Mouse (Mus musculus) forebrain, postnatal 0 days (tissue): Measurements from ENCODE around the gene Mcl1. TPM values are rescaled to one million over a fixed set of nuclear protein-coding genes. Genes with fewer than 3 reads are reported as not detected.

Source experiments
- ATAC-seq: fragments of 200-750 bp; cut with Nextera tagmentation; 2 replicates; pipeline ENCODE4 v1.8.0; 2017; ENCODE audit warnings: mild to moderate bottlenecking, moderate library complexity
- DNase-seq: peaks from one replicate; pipeline ENCODE4 v3.0.0-alpha.2; 2015
- H3K27ac ChIP-seq: fragments of 300-500 bp; sonication (generic); 2 replicates; pipeline ENCODE4 v1.5.1; 2014; ENCODE audit warnings: low read depth, mild to moderate bottlenecking, antibody characterized with exemption, low read length, moderate library complexity, mixed read lengths
- H3K27me3 ChIP-seq: fragments of 300-500 bp; sonication (generic); 2 replicates; pipeline ENCODE4 v1.6.1; 2014; ENCODE audit warnings: mild to moderate bottlenecking, low read length, mixed read lengths; ENCODE audit not compliant: insufficient read depth
- H3K36me3 ChIP-seq: fragments of 300-500 bp; sonication (generic); 2 replicates; pipeline ENCODE4 v1.6.1; 2014; ENCODE audit warnings: mild to moderate bottlenecking, moderate library complexity; ENCODE audit not compliant: insufficient read depth
- H3K4me1 ChIP-seq: fragments of 300-500 bp; sonication (generic); 2 replicates; pipeline ENCODE4 v1.6.1; 2014; ENCODE audit warnings: antibody characterized with exemption; ENCODE audit not compliant: insufficient read depth
- H3K4me2 ChIP-seq: fragments of 300-500 bp; sonication (generic); 2 replicates; pipeline ENCODE4 v1.6.1; 2014; ENCODE audit warnings: low read depth, mild to moderate bottlenecking, moderate library complexity
- H3K4me3 ChIP-seq: fragments of 300-500 bp; sonication (generic); 2 replicates; pipeline ENCODE4 v1.5.1; 2014; ENCODE audit warnings: low read depth, low read length, mixed read lengths
- H3K9ac ChIP-seq: fragments of 300-500 bp; sonication (generic); 2 replicates; pipeline ENCODE4 v1.6.1; 2014; ENCODE audit warnings: mild to moderate bottlenecking
- H3K9me3 ChIP-seq: fragments of 300-500 bp; sonication (generic); 2 replicates; pipeline ENCODE4 v1.6.1; 2016; ENCODE audit warnings: low read length
- CTCF ChIP-seq: sonication (generic); IDR thresholded peaks from 2 replicates; pipeline ENCODE4 v1.5.1; 2016; ENCODE audit warnings: antibody characterized with exemption, control low read depth, low read depth
- WGBS: fragments of 180-500 bp; shearing (Covaris S2); extraction: QIAGEN DNeasy Blood & Tissue Kit; methylation state at CpG from one replicate; pipeline ENCODE4 v1.1.7; 2014; 5-methylcytosine and 5-hydroxymethylcytosine counted together
- polyA plus RNA-seq: library from polyadenylated mRNA; unstranded; fragments of >200 nt; fragmentation: Nextera tagmentation; extraction: Ambion mirVana; gene quantifications from 2 replicates; pipeline ENCODE4 v1.2.1, GENCODE M21; 2015
- total RNA-seq: library from RNA; depleted of rRNA; stranded (reverse); fragments of >200 nt; gene quantifications from 2 replicates; pipeline ENCODE4 v1.2.3, GENCODE M21; 2014

Mcl1 gene
- total and polyA plus RNA-seq, 2 experiments from 2014 or later = 46.6 to 137 TPM

DNA sequence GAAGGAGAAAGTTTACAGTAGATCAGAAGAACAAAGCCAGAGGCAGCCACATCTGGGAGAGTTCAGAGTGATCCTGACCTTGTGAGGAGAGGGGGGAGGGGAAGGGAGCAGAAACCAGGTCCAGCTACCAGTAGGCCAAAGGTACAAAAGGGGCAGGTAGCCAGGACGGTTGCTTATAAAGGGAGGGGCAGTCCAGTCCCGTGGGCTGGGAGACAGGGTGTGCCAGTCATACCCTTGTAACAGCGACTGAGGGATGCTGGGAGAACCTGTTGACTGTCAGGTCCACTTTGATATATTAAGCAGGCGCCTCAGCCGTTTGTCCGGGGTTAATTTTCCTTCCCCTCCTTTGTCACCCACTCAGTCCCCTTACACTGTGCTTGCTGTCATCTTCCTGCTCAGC is 16.2 kb downstream of the Mcl1 start:
- Histone ChIP-seq H3K4me2 (no peak overlapping the region), H3K9ac (no peak overlapping the region), H3K4me1 (no peaks in the 10 kb centered on the region), H3K36me3 (peaks cover 16% of the 10 kb centered on the region; the same call in 1 of the 2 replicates), H3K4me3 (no peak overlapping the region), H3K27ac (peak overlapping the region; percentile 67; the same call in 1 of the 2 replicates), H3K27me3 (no peaks in the 10 kb centered on the region), H3K9me3 (no peaks in the 10 kb centered on the region)
- 30% methylated on average over 6 of the region's 6 CpGs for WGBS
- TF ChIP-seq CTCF = no peak
- no peak for ATAC-seq
- no peak for DNase-seq

GRCm38 (mm10) chr3:95675301-95676092 is 16.9 kb downstream of the Mcl1 start:
- Histone ChIP-seq H3K27me3 (no peaks in the 10 kb centered on the region), H3K9me3 (no peaks in the 10 kb centered on the region), H3K4me2 (no peak overlapping the region), H3K4me1 (no peaks in the 10 kb centered on the region), H3K27ac (peak overlapping the region; percentile 67; the same call in 1 of the 2 replicates), H3K9ac (no peak overlapping the region), H3K36me3 (peaks cover 16% of the 10 kb centered on the region; the same call in 1 of the 2 replicates), H3K4me3 (no peak overlapping the region)
- peak; percentile 76 for TF ChIP-seq CTCF
- WGBS = 30% methylated on average over 8 of the region's 8 CpGs
- ATAC-seq = peak; percentile 66
- peak; percentile 68 for DNase-seq

DNA sequence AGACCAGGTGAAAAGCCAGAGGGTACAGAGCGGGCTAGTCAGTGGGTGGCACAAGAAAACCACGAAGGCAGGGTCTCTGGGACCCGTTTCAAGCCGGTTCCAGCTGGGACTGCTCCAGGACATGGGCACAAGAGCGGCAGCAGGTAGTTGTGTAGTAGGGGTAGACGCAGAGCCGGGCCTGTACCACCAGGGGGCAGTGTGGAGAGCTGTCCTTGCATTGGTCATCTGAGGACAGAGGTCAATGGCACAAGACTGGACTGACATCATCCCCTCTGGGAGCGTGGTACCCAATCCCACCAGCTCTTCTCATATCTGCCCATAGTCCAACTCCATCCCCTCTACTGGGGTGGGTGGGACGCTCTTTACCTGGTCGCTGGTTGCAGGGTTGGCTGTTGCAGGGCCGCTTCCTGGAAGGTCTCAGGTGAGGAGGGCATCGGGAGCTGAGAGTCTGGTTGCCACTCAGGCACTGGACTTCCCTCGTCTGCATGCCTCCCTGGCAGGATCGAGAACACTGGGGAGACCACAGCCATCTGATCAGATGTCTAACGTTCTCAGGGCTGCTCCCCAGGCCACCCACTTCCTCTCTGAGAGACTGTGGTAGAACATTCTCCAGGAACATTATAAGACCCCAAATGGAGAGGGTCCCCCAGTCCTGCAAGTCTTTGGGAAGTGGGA is 18.3 kb downstream of the Mcl1 start:
- no peaks in the 10 kb centered on the region for H3K4me1 ChIP-seq
- no peak for DNase-seq

DNA sequence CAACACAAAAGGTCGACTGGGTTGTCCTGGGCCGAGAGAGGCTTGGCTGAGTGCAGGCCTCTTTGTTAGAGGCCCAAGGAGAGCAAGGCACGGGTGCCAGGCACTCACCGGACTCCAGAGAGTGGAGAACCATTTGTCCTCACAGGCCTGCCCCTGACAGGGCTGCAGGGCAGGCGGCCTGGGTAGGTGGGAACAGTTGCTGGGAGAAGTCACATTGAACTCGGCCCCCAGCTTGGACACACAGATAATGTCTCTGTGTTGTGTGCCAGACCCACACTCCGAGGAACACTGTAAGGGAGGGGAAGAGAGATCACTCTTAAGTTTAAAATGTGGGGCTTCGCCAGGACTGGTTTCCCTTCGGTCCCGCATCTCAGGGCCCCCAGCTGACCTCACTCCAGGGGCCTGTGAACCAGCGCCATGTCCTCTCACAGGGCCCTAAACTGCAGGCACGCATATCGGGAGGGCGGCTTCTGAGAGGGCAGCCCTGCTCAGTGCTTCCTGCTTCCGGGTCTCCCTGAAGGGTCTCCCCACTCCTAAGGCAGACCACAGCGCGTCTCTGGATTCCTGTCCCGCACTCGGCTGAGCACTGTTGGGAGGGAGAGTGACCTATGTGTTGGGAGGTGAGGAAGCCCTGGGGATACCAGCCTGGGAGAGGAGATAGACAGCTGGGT is 19.0 kb downstream of the Mcl1 start:
- H3K4me2 ChIP-seq = no peak overlapping the region
- H3K9ac ChIP-seq = no peak overlapping the region
- ATAC-seq (no peak), DNase-seq (no peak)
- H3K4me1 ChIP-seq = no peaks in the 10 kb centered on the region
- no peak for TF ChIP-seq CTCF
- WGBS = 86% methylated on average over 19 of the region's 19 CpGs
- H3K27ac ChIP-seq = no peak overlapping the region
- no peaks in the 10 kb centered on the region for H3K27me3 ChIP-seq
- no peaks in the 10 kb centered on the region for H3K9me3 ChIP-seq
- H3K4me3 ChIP-seq = no peak overlapping the region
- H3K36me3 ChIP-seq = peaks cover 8% of the 10 kb centered on the region; the same call in 1 of the 2 replicates

More for the DNA sequence above, 18.3 kb downstream of the Mcl1 start:
- Histone ChIP-seq H3K9me3 (no peaks in the 10 kb centered on the region), H3K9ac (no peak overlapping the region), H3K27me3 (no peaks in the 10 kb centered on the region), H3K4me2 (no peak overlapping the region), H3K27ac (no peak overlapping the region), H3K4me3 (no peak overlapping the region), H3K36me3 (peaks cover 11% of the 10 kb centered on the region; the same call in 1 of the 2 replicates)
- no peak for ATAC-seq
- WGBS = 62% methylated on average over 15 of the region's 15 CpGs
- peak; percentile 70 for TF ChIP-seq CTCF

GRCm38 (mm10) chr3:95679551-95679950 is 21.0 kb downstream of the Mcl1 start:
- H3K36me3 ChIP-seq = no peaks in the 10 kb centered on the region; the same call in 1 of the 2 replicates
- H3K27me3 ChIP-seq = no peaks in the 10 kb centered on the region
- no peak for ATAC-seq
- no peak for DNase-seq
- H3K27ac ChIP-seq = no peak overlapping the region
- no peak overlapping the region for H3K4me2 ChIP-seq
- H3K9me3 ChIP-seq = no peaks in the 10 kb centered on the region
- H3K4me1 ChIP-seq = no peaks in the 10 kb centered on the region
- TF ChIP-seq CTCF = no peak
- WGBS = 95% methylated on average over 8 of the region's 8 CpGs
- H3K4me3 ChIP-seq = no peak overlapping the region
- no peak overlapping the region for H3K9ac ChIP-seq

GRCm38 (mm10) chr3:95680673-95681072 is 22.1 kb downstream of the Mcl1 start:
- H3K27ac ChIP-seq = no peak overlapping the region
- ATAC-seq = no peak
- H3K27me3 ChIP-seq = no peaks in the 10 kb centered on the region
- H3K9me3 ChIP-seq = no peaks in the 10 kb centered on the region
- no peak for TF ChIP-seq CTCF
- no peak for DNase-seq
- H3K4me2 ChIP-seq = no peak overlapping the region
- no peaks in the 10 kb centered on the region for H3K4me1 ChIP-seq
- no peak overlapping the region for H3K4me3 ChIP-seq
- no peak overlapping the region for H3K9ac ChIP-seq
- no peaks in the 10 kb centered on the region; the same call in 1 of the 2 replicates for H3K36me3 ChIP-seq
- 87% methylated on average over 6 of the region's 6 CpGs for WGBS
